Mouse (Mus musculus): Measurements from ENCODE around the gene Atpaf2. TPM values are rescaled to one million over a fixed set of nuclear protein-coding genes. Genes with fewer than 3 reads are reported as not detected.

Atpaf2 gene
- polyA plus RNA-seq, 1 experiment from 2014 or later = 39.9 TPM

Other genes with a start within 250 kb of the Atpaf2 start
- 38.3 and 41.1 TPM in 2 replicates for gene Srebf1, start 195.9 kb downstream of the Atpaf2 start, polyA plus RNA-seq (2014; fragmentation: Nextera tagmentation; extraction: Ambion mirVana)
- gene Tom1l2, start 65.6 kb downstream of the Atpaf2 start, polyA plus RNA-seq (2014; fragmentation: Nextera tagmentation; extraction: Ambion mirVana) = 12.1 and 12.8 TPM in 2 replicates
- 2.0 and 2.4 TPM in 2 replicates for gene Drc3, start 65.1 kb downstream of the Atpaf2 start, polyA plus RNA-seq (2014; fragmentation: Nextera tagmentation; extraction: Ambion mirVana)
- gene Gid4, start 1.3 kb downstream of the Atpaf2 start, polyA plus RNA-seq (2014; fragmentation: Nextera tagmentation; extraction: Ambion mirVana) = 32.3 and 33.1 TPM in 2 replicates
- 112 and 125 TPM in 2 replicates for gene Drg2, start 36.1 kb upstream of the Atpaf2 start, polyA plus RNA-seq (2014; fragmentation: Nextera tagmentation; extraction: Ambion mirVana)
- gene Myo15, start 50.9 kb upstream of the Atpaf2 start, polyA plus RNA-seq (2014; fragmentation: Nextera tagmentation; extraction: Ambion mirVana) = 0.01 and 0.04 TPM in 2 replicates
- gene Alkbh5, start 117.9 kb upstream of the Atpaf2 start, polyA plus RNA-seq (2014; fragmentation: Nextera tagmentation; extraction: Ambion mirVana) = 33.9 and 35.4 TPM in 2 replicates